Mouse (Mus musculus) mouse trophoblast stem cell (cell line): ENCODE results near the gene Hcrt.

Experiments used
- in situ Hi-C, 2 experiments: fragments of 300-500 bp; cut with MseI, MboI; formaldehyde crosslinking; loops; 2 replicates in 1 of 2; 3 replicates in 1 of 2; pipeline ENCODE4 v1.15.1; 2025

The Hcrt gene

DNA sequence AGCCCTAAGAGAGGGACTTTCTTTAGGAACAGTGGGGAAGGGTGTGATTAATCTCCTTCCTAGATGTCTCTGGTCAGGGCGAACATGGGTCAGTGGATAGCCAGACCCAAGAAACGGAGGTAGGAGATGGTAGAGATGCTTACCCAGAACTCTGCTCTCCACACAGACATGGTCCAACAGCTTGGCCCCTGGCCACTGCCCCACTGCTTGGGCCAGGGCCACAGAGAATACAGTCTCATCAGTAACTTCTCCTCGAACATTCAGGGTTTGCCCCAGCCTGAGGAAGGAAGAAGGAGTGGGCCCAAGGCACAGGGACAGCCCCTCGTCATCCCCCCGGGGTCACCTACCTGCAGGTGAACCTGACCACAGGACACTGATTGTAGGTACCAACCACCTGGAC lies 5.1 kb upstream of the Hcrt start:
- in situ Hi-C loops, result no loop called here

GRCm38 (mm10) chr11:100766726-100767125 lies 4.0 kb upstream of the Hcrt start:
- in situ Hi-C loops, result no loop called here

GRCm38 (mm10) chr11:100761547-100762045 lies 1.1 kb downstream of the Hcrt start:
- in situ Hi-C loops, result no loop called here

GRCm38 (mm10) chr11:100759611-100760233 lies 3.0 kb downstream of the Hcrt start, which contains the start of gene Kcnh4:
TSS of gene Kcnh4 (minus strand) at chr11:100759942.
- in situ Hi-C loops, result no loop called here

DNA sequence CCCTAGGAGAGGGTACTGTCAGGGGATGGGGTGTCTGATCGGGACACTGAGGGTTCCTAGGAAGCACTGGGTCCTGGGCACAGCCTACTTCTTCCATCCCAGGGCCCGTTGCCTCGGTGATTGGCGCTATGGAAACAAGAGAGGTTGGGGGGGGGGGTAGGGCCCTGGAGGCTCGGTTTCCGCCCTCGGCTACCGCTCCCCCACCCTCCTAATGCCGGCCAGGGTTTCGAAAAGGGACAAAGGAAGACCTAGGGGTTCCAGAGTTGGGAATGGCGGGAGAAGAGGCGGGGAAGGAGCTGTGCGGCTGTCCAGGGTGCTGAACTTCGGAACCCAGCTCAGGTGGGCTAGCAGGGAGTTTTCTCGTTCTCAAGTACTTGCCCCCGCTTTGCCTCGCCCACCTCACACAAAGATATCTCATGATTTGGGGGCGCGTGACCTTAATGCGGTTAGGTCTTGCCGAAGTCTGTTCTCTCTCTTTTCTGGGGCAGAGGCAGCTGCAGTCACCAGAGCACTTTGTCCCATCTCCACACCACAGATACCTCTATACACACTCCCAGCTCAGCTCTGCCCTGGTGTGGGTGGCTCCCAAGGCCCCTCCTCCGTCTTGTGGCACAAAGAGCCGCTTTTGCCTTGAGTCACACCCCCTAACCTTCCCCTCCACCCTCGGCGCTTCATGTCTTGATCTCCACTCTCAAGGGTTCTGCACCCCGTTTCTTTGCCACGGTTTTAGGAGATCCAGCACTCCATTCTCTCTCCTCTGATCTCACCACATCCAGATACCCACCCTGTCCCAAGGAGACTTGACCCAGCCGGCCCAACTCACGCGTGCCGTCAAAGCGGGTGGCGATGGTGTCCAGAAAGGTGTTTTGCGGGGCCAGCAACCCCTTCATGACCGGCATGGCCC lies 3.8 kb downstream of the Hcrt start:
- in situ Hi-C loops, result no loop called here

- in situ Hi-C loops, result no loop called here
These were observed 5.2 kb downstream of the Hcrt start for GRCm38 (mm10) chr11:100757566-100757965.

DNA sequence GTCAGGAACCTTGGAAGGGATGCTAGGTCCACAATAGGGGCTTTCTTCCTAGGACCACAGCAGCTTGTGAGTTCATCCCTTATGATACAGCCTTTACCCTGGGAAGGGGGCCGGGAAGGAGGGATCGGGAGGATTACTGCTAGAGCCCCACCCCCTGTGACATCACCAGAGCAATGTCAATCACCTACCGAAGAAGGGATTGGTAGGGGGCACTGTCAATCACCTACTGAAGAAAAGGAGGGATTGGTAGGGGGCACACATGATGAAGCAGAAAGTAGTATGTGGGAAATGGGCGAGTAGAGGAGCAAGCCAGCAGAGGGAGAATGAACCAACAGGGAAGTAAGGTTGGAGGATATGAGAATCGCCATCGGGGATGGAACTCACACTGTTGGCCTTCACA lies 6.3 kb downstream of the Hcrt start:
- in situ Hi-C loops, result no loop called here

DNA sequence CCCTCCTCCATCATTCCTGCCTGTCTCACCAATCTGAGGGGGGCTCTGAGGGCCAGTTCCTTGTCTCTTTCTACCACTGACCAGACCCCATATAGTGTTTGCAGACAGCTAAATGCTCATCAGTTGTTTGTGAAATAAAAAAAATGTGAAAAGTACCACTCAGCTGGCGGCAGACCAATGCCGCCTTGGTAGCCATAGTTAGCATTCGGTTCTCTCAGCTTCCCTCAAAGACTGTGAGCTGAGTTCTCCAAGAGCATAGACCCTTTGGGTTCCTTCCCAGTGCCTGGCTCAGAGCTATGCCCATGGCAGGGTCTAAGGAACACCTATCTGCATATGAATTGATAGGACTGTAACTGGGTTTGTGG lies 8.1 kb downstream of the Hcrt start:
- in situ Hi-C loops, result no loop called here

- in situ Hi-C loops, result no loop called here
These were observed 8.6 kb downstream of the Hcrt start for GRCm38 (mm10) chr11:100754021-100754692.

DNA sequence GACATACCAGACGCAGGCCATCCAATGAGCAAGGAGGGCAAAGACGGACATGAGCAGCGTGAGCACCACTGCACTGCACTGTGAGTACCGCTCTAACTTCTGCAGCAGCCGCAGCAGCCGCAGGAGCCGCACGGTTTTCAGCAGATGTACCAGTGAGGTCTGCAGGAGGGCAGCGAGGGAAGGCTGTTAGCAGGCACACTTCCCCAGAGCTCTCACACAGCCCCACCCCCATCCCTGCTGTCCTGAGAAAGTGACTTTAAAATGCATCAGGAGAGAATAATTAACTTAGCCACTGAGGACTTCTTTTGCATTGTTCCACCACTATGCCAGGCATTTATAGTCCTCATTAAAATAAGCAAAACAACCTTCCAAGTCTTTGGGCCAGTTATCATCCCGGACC lies 10.4 kb downstream of the Hcrt start:
- in situ Hi-C loops, result no loop called here

DNA sequence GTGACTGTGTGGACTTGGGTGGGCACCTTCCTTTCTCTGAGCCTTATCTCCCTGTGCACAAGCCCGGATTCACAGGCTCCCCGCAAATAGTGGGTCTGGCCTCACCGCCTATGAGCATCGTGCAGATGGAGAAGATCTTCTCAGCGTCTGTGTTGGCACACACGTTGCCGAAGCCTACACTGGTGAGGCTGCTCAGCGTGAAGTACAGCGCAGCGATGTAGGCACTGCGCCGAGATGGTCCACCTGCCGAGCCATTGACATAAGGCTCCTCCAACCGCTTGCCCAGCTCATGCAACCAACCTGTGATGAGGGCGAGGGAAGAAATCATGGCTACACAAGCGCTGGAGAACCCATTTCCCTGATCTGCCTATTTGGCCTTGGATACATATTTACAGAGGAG lies 12.6 kb downstream of the Hcrt start:
- in situ Hi-C loops, result no loop called here

GRCm38 (mm10) chr11:100749469-100749868 lies 13.3 kb downstream of the Hcrt start:
- in situ Hi-C loops, result no loop called here

DNA sequence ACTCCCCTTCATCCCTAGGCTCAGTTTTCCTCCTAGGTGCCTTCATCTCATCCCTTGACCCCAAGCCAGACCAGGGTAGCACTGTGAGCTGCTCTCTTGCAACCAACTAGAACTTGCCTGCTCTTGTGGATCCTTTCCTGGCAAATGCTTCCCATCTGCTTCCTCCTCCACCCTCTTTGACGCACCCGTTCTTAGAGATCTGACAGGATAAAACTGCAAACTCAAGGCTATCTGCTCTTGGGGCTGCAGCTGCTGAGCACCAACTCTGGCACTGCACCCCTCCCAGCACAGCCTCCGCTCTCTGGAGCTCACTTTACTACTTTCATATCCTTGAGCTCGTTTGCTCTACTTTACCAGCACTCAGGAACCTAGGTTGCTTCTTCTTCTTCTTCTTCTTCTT lies 14.1 kb downstream of the Hcrt start:
- in situ Hi-C loops, result no loop called here

GRCm38 (mm10) chr11:100747114-100747513 lies 15.6 kb downstream of the Hcrt start:
- in situ Hi-C loops, result no loop called here

GRCm38 (mm10) chr11:100746546-100746945 lies 16.2 kb downstream of the Hcrt start:
- in situ Hi-C loops, result no loop called here

DNA sequence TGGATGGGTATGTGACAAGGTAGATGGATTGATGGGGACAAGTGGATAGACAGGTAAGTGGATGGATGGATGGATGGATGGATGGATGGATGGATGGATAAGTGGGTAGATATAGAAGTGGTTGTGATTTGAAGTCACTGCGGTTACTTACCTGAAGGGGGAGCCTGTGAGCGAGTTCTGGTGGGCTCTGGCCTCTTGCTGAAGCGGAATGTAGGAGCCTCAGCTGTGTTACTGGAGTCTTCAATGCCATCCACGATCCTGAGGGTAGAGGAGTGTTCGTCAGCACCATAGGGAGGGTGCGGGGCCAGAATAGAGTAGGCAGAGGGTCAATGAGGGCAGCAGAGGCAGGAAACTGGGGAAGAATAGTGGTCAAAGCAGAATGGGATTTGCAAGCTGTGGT lies 17.6 kb downstream of the Hcrt start:
- in situ Hi-C loops, result no loop called here

- in situ Hi-C loops, result no loop called here
These were observed 21.4 kb downstream of the Hcrt start for GRCm38 (mm10) chr11:100741348-100741747.

DNA sequence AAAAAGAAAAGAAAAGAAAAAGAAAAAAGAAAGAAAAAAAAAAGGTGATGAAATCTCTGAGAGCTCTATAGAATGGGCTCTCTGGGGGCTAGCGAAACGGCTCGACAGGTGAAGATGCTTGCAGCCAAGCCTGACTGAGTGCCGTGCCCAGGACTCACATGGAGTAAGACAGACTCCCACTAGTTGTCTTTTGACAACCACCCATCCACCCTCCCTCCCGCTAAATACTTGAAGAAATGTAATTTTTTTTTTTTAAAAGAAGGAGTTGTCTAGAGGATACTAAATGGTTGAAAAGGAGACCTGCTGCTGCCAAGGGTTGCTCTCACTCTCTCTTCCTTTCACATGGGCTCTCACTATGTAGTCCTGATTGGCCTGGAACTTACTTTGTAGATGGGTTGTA lies 24.0 kb downstream of the Hcrt start:
- in situ Hi-C loops, result no loop called here

DNA sequence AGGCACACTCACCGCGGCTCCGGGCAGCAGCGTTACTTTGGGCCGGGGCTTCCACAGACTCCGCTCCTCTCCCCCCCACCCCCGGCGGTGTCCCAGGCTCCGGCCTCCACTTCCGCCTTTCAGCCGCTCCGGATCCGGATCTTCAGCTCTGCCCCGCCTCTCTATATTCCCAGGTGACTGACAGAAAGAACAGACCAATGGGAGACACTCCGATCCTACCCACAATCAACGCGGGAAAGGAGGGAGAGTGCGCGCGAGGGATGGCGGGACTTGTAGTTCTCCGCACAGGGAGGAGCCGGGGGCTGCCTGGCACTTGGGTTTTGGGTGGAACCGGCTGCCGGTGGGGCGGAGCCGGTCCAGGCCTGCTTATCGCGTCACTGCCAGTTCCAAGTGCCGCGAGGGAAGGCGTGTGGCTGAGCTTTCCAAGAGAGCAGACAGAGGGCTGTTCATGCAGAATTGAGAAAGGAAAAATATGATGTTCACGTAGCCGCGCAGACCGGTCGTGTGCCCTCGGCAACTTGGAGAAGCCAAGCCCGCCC lies 24.6 kb downstream of the Hcrt start, which contains the start of gene Rab5c:
Gene Rab5c (minus strand): TSS at position 150 of the 539 bp plus-strand sequence.
- in situ Hi-C loops, result no loop called here

GRCm38 (mm10) chr11:100737105-100737733 lies 25.5 kb downstream of the Hcrt start:
- in situ Hi-C loops, result no loop called here

DNA sequence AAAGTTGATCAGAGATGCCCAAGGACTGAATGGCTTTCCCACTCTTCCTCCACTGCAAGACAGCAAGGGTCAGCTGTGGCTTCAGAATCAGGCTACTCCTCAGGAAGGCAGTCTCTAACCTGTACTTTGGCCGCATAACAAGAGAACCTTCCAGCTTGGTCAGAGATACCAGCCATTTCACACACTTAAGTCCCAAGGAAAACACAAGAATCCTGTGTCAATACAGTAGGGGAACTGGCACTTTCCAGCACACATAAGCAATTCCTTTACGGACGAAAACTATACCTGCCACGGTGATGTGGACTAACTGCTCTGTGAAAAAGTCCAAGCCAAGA lies 26.0 kb downstream of the Hcrt start:
- in situ Hi-C loops, result no loop called here
